Mouse (Mus musculus) macrophage (primary cell): ENCODE measurements around the gene Rpl23. TPM values are rescaled to one million over a fixed set of nuclear protein-coding genes. Genes with fewer than 3 reads are reported as not detected.
"Not testable (repeated sequence)": the region's sequence is repeated elsewhere in the genome, so short reads cannot be mapped to it uniquely, and the experiment has no call there.

Experiments used
- H3K27ac ChIP-seq: fragments of 350-480 bp; formaldehyde crosslinking; 2 replicates; pipeline ENCODE4 v1.9.0; 2021
- H3K36me3 ChIP-seq: fragments of 350-480 bp; formaldehyde crosslinking; 2 replicates; pipeline ENCODE4 v1.9.0; 2021; ENCODE audit errors: inconsistent target
- H3K4me3 ChIP-seq: fragments of 350-480 bp; formaldehyde crosslinking; 2 replicates; pipeline ENCODE4 v1.9.0; 2021; ENCODE audit errors: inconsistent target
- H3K79me2 ChIP-seq: fragments of 350-480 bp; formaldehyde crosslinking; 2 replicates; pipeline ENCODE4 v1.9.0; 2021; ENCODE audit errors: inconsistent target
- WGBS: methylation state at CpG from one replicate; pipeline ENCODE4 v1.1.7; 2026; ENCODE audit warnings: inconsistent platforms; ENCODE audit not compliant: missing documents; 5-methylcytosine and 5-hydroxymethylcytosine counted together
- polyA plus RNA-seq: library from polyadenylated mRNA; stranded (reverse); fragments of 250-400 nt; gene quantifications from 3 replicates; pipeline ENCODE4 v1.2.4, GENCODE M21; 2018; ENCODE audit warnings: inconsistent platforms

Gene Rpl23
- polyA plus RNA-seq, 1 experiment from 2014 or later = 1,231 TPM

- H3K79me2 ChIP-seq = peaks cover 53% of the 10 kb centered on the region
- H3K4me3 ChIP-seq = peak overlapping the region; percentile 98
- no peaks in the 10 kb centered on the region for H3K36me3 ChIP-seq
- H3K27ac ChIP-seq = peak overlapping the region; percentile 98
- WGBS = under 1% methylated on average over 31 of the region's 43 CpGs
Measured at GRCm38 (mm10) chr11:97799994-97800690, 17.9 kb upstream of the Rpl23 start.

DNA sequence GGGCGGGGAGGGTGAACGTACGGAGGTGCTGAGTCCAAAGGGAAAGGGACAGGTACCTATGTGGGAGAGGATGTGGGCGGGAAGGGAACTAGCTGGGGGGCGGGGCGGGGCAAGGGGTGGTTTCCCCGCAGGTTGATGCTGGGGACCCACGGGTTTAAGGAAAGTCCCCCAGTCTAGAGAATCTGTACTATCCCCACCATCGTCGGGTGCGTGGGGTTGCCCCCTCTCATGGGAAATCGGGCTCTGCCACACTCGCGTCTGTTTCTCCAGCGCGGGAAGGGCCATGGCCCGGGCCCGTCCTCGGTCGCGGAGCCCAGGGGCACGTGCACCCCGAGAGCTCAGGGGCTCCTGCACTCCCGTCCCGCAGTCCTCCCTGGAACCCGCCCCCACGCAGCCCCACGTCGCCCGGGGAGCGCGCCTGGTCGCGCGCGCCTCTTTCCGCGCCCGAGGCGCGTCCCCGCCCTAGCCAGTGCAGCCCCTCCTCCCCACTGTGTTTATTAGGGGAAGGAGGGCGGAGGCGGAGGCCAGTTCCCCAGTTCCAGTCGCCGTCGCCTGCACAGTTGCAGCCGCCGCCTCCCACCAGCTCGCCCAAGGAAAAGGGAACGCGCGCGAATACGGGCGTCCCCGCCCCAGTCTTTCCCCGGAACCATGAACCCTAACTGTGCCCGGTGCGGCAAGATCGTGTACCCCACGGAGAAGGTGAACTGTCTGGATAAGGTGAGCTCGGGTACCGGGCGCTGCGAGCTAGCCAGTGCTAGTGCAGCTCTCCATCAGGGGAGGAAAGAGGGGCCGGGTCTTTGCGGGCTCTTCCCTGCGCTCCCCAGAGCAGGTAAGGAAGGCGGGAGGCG, 17.1 kb upstream of the Rpl23 start:
- under 1% methylated on average over 58 of the region's 71 CpGs for WGBS
- H3K36me3 ChIP-seq = no peaks in the 10 kb centered on the region
- peaks cover 45% of the 10 kb centered on the region for H3K79me2 ChIP-seq
- H3K4me3 ChIP-seq = peak overlapping the region; percentile 98
- peak overlapping the region; percentile 98 for H3K27ac ChIP-seq

- peak within 1 kb of the TSS; percentile 98 for H3K27ac ChIP-seq
- WGBS = 5% methylated on average over 11 of the region's 11 CpGs
- peak within 1 kb of the TSS; percentile 98 for H3K4me3 ChIP-seq
- H3K36me3 ChIP-seq = no peaks in the 10 kb centered on the region
- H3K79me2 ChIP-seq = peaks cover 39% of the 10 kb centered on the region
Measured at GRCm38 (mm10) chr11:97798782-97799145, 16.5 kb upstream of the Rpl23 start, which contains the start of gene Lasp1. Gene Lasp1, plus strand, starts transcription at chr11:97799000.

DNA sequence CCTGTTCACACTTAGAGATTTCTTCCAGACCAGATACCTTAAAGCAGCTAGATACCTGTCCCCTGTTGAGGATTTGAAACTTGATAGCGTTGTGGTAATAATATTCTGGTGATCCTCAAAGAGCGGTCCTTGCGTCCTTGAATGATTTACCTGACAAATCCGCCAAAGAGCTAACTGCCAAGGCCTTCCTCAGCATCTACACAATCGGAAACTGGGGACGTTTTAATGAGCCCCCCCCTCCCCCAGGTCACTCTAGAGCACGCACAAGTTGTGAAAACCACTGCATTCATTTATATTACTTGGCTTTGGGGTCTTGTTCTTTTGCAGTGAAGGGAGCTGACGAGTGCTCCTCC, 15.8 kb upstream of the Rpl23 start:
- H3K4me3 ChIP-seq = no peak overlapping the region
- no peak overlapping the region for H3K27ac ChIP-seq
- WGBS = 79% methylated on average over 8 of the region's 8 CpGs
- no peaks in the 10 kb centered on the region for H3K36me3 ChIP-seq
- peaks cover 32% of the 10 kb centered on the region for H3K79me2 ChIP-seq

DNA sequence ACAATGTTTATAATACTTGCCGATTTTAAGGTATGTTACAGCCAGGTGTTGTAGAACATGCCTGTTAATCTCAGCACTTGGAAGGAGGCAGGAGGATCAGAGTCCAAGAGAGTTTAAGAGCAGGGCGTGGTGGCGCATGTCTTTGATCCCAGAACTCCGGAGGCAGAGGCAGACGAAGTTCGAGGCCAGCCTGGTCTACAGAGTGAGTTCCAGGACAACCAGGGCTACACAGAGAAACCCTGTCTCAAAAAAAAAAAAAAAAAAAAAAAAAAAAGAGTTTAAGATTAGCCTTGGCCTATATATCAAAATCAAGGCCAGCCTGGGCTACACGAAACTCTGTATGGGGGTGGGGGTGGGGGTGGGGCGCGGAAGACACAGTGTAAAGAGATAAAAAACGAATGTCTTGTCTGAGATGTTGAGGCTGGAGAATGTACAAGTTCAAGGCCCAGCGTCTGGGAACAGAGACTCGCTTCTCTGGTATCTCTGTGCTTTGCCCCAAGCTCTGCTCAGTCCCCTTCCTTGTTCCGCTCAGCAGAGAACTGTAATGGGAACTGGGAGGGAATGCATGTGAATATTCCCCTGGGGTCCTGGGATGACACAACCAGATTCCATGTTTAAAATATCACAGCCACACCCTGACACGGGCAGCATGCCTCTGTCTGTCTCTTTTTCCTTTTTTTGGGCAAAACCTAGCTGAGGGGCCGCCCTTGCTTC, 15.3 kb upstream of the Rpl23 start:
- Histone ChIP-seq H3K4me3 (no peak overlapping the region), H3K79me2 (peaks cover 27% of the 10 kb centered on the region), H3K27ac (no peak overlapping the region), H3K36me3 (no peaks in the 10 kb centered on the region)
- 85% methylated on average over 11 of the region's 15 CpGs for WGBS

- H3K27ac ChIP-seq = no peak overlapping the region
- WGBS = 8% methylated on average over 6 of the region's 6 CpGs
- no peak overlapping the region for H3K4me3 ChIP-seq
- no peaks in the 10 kb centered on the region for H3K36me3 ChIP-seq
- H3K79me2 ChIP-seq = peaks cover 21% of the 10 kb centered on the region
Measured at GRCm38 (mm10) chr11:97796910-97797309, 14.7 kb upstream of the Rpl23 start.

DNA sequence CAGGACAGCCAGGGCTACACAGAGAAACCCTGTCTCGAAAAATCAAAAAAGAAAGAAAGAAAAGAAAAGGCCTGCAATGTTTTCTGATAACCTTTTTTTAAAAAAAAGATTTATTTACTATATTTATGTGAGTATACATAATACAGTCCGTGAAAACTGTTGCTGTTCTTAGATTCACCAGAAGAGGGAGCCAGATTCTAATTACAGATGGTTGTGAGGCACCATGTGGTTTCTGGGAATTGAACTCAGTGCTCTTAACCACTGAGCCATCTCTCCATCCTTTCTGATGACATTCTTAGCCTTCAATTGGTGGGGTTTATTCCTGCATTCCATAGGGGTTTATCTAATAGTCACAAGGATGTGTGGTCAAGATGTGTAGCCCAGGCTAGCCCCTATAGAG, 10.9 kb upstream of the Rpl23 start:
- Histone ChIP-seq H3K36me3 (no peaks in the 10 kb centered on the region), H3K4me3 (no peak overlapping the region), H3K79me2 (no peaks in the 10 kb centered on the region), H3K27ac (no peak overlapping the region)
- WGBS = 8% methylated on average over 2 of the region's 2 CpGs

DNA sequence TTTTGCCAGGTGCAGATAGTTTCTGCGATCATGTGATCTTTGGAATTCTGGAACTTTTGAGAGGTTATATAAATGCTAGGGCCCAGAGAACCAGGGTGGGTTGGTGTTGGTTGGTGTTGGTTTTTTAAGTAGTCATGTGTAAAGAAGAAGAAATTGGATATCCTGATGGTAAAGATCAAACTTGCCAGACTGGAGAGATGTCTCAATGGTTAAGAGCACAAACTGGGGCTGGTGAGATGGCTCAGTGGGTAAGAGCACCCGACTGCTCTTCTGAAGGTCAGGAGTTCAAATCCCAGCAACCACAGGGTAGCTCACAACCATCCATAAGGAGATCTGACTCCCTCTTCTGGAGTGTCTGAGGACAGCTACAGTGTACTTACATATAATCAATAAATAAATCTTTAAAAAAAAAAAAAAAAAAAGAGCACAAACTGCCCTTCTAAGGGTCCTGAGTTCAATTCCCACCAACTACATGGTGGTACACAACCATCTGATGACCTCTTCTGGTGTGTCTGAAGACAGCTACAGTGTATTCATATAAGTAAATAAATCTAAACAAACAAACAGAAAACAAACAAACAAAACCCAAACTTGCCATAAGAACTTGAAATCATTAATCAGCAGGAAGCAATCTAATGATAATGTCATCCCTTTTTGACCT, 8.7 kb upstream of the Rpl23 start:
- H3K27ac ChIP-seq, H3K36me3 ChIP-seq, H3K79me2 ChIP-seq, H3K4me3 ChIP-seq: not testable (repeated sequence)
- 86% methylated on average over 1 of the region's 2 CpGs for WGBS

DNA sequence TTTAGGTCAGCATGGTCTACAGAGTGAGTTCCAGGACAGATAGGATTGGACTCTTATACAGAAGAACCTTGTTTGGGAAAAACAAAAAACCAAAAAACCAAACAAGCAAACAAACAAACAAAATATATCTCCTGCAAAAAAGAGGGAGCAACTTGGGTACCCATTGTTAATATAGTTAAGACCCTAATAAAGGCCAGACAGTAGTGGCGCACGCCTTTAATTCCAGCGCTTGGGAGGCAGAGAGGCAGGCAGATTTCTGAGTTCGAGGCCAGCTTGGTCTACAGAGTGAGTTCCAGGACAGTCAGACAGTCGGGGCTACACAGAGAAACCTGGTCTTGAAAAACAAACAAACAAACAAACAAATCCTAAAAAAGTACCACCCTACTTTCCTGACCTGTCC, 7.5 kb upstream of the Rpl23 start:
- no peaks in the 10 kb centered on the region for H3K79me2 ChIP-seq
- H3K27ac ChIP-seq = no peak overlapping the region
- no peaks in the 10 kb centered on the region for H3K36me3 ChIP-seq
- WGBS = 89% methylated on average over 5 of the region's 5 CpGs
- H3K4me3 ChIP-seq = no peak overlapping the region

- WGBS = 86% methylated on average over 1 of the region's 3 CpGs
Measured at GRCm38 (mm10) chr11:97787961-97788360, 5.7 kb upstream of the Rpl23 start.

GRCm38 (mm10) chr11:97782564-97782895, 293 bp upstream of the Rpl23 start:
- H3K36me3 ChIP-seq = peaks cover 26% of the 10 kb centered on the region
- H3K4me3 ChIP-seq = peak overlapping the region; percentile 87
- WGBS = 0% methylated on average over 10 of the region's 10 CpGs
- H3K79me2 ChIP-seq = peaks cover 38% of the 10 kb centered on the region
- H3K27ac ChIP-seq = peak overlapping the region; percentile 77

More at GRCm38 (mm10) chr11:97787961-97788360, 5.7 kb upstream of the Rpl23 start:
- no peaks in the 10 kb centered on the region for H3K79me2 ChIP-seq
- H3K27ac ChIP-seq = no peak overlapping the region
- H3K36me3 ChIP-seq = no peaks in the 10 kb centered on the region
- no peak overlapping the region for H3K4me3 ChIP-seq

GRCm38 (mm10) chr11:97781478-97781831, 782 bp downstream of the Rpl23 start:
- peaks cover 35% of the 10 kb centered on the region for H3K36me3 ChIP-seq
- H3K79me2 ChIP-seq = peaks cover 38% of the 10 kb centered on the region
- peak overlapping the region; percentile 77 for H3K27ac ChIP-seq
- WGBS = 0% methylated on average over 11 of the region's 11 CpGs
- H3K4me3 ChIP-seq = peak overlapping the region; percentile 87

GRCm38 (mm10) chr11:97779968-97780701, 2.1 kb downstream of the Rpl23 start:
- H3K79me2 ChIP-seq = peaks cover 38% of the 10 kb centered on the region
- peak overlapping the region; percentile 87; the same call in 1 of the 2 replicates for H3K4me3 ChIP-seq
- H3K36me3 ChIP-seq = peaks cover 35% of the 10 kb centered on the region
- H3K27ac ChIP-seq = no peak overlapping the region
- WGBS = 58% methylated on average over 2 of the region's 2 CpGs

- H3K36me3 ChIP-seq = peaks cover 35% of the 10 kb centered on the region
- peaks cover 38% of the 10 kb centered on the region for H3K79me2 ChIP-seq
- no peak overlapping the region for H3K4me3 ChIP-seq
- WGBS = 80% methylated on average over 1 of the region's 1 CpGs
- no peak overlapping the region for H3K27ac ChIP-seq
Measured at GRCm38 (mm10) chr11:97778918-97779317, 3.3 kb downstream of the Rpl23 start.
